Mouse (Mus musculus) gastrocnemius, adult 18-20 months (tissue): Measurements from ENCODE around the gene Usp48. TPM values are rescaled to one million over a fixed set of nuclear protein-coding genes. Genes with fewer than 3 reads are reported as not detected.
A peak's percentile ranks its signal among the peaks of the same experiment; 100 is the strongest.

ENCODE experiments used
- DNase-seq: peaks from one replicate; pipeline ENCODE4 v3.0.0; 2021; ENCODE audit warnings: low spot score
- total RNA-seq, 2 experiments: library from RNA; stranded (reverse); gene quantifications; 2 replicates each; pipeline ENCODE4 v1.2.3; 2021

Usp48 gene
- total RNA-seq, 2 experiments from 2014 or later = 24.9 to 27.3 TPM

DNA sequence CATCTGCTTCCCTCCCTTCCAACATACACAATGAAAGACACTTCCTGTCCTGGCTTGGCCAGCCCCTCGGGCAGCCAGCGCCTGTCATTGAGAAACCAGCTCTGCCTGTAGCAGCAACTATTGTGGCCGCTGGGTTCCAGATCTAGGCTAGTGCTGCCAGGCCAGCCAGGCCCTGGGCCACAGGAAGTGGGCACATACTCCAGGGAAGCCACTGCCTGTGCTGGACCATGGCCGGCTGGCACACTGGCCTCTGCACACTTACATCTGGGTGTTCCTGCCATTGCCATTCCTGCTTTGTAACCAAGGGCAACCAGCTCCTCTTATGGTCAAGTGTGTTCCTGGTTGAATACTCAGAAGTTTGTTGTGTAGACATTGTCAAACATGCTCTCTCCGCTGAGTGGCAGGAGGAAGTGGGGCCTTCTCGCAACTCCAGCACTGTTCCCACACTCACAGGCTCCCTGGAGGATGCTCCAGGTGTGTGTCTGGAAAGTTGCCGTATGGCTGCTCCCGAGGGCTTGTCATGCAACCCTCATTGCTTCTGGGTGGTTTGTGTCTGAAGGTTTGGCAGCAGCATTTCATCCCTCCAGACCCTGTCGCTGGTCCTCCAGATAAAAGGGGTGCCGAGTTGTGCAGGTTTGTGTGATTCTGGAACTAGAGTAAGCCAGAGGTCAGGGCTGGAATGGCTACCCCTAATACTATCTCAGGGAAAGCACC lies 67.0 kb downstream of the Usp48 start:
- no peak for DNase-seq

DNA sequence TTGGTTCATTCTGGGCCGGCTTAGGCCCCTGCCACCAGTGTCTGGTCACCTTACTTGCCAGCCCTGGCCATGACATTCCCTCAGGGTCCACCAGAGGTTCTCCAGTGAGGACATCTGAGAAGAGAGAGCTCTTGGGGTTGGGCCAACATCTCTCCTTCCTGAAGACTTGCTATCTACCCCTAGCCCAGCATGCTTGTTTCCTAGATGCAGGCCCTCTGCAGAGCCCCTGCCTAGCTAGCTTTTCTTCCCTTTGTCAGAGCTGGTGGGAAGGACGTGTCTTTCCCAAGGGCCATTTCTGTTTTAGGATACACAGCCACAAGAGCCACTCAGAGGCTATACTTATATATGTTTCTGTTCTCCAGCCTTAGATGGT lies 67.5 kb downstream of the Usp48 start:
- no peak for DNase-seq

DNA sequence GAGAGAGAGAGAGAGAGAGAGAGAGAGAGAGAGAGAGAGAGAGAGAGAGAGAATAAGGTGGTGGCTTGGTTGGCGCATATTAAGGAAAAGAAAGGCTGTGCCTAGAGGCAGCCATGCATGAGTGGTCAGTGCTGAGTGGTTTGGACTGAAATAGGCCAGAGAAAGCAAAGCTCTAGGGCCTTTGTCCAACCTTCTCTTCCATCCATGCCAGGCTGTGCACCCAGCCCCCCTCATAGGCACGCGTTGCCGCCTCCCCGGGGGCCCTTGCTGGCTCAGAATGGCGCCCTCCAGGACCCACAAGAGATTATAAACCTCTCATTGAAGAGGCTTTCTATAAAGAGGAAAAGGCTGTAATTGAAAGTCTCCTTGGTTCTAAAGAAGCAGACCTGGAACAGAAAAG lies 68.0 kb downstream of the Usp48 start:
- no peak for DNase-seq

DNA sequence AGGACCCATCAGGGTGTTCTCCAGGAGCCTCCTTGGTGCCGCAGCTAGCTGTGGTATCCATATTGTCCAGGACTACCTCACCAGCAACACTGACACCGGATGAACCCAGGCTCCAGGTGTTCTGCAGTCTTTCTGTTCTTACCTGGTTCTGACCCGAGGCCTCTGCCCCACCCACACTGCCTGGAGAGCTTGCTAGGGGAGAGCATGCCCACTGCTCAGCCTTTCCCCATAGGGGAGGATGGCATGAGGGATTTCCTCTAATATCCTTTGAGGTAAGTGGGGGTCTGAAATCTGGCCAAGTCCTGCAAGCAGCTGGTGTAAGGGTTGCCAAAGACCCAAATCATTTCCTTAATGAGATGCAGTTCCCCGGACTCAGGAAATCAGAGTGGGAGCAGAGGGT lies 69.9 kb downstream of the Usp48 start:
- DNase-seq = no peak

DNA sequence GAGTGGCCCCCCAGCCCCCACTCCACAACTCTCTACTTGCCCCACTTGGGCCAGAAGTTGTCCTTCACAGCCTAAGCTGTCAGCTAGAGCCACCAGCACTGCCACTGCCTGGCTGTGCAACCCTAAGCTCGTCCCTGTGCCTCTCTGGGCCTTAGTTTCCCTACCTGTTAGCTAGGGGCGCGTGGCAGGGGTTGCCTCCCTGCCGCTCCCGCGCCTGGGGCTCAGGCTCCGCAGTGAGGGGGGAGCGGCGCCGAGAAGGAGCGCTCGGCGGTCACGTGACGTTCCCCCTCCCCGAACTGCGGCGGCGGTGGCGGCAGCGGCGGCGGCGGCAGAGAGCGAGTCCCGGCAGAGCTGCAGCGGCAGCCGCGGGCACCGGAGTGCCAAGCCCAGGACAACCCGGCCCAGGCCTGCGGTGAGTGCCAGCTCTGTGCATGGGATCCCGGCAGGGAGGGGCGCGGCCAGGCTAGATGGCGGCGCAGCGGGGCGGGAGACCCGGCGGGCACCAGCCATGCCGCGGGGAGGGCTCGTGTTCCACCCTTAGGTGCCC lies 71.0 kb downstream of the Usp48 start, which contains the start of gene Rap1gap:
TSS of gene Rap1gap (plus strand) at position 294 of the 547 bp plus-strand sequence.
- DNase-seq = peak; percentile 19

DNA sequence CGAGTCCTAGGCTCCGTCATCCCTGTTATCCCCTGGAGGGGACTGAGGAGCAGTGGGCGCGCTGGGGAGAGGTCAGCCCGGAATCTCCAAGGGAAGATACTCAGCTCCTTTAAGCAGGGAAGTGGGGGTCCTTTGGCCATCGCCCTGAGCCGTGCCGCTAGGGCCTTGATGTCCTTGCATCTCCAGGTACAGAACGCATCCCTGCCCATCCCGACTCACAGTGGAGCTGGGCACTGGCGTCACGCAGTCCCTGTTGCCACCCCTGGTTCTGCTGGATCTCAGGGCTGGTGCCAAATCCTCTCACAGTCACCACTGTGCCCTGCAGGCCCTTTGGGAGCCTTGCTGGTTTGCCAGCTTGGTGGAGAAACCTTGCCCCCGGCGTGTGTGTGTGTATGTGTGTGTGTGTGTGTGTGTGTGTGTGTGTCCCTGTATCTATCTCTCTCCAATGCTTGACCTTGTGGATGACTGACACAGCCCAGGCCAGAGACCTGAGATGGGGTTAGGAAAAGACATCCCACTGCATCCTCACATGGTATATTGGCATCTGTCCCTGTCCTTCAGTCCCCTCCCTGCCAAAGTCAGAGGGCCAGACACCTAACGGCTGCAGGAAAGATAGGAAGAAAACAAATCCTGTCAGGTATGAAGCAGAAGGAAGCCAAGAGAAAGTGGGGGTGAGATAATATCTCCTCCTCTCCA lies 71.6 kb downstream of the Usp48 start:
- no peak for DNase-seq

DNA sequence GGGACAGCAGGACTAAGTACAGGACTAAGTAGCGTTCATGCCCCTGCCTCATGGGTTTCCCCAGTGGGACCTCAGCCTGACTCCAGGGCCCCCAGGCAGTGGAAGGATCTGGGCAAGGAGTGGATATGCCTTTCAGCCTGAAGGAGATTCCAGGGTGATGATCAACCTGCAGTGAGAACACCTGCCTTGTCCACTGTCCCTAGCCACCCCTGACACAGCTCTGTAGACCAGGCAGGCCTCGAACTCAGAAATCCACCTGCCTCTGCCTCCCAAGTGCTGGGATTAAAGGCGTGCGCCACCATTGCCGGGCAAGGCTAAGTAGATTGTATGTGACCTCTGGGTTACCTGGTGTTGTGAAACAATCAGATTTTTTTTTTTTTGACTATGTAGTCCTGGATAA lies 72.2 kb downstream of the Usp48 start:
- DNase-seq = no peak

DNA sequence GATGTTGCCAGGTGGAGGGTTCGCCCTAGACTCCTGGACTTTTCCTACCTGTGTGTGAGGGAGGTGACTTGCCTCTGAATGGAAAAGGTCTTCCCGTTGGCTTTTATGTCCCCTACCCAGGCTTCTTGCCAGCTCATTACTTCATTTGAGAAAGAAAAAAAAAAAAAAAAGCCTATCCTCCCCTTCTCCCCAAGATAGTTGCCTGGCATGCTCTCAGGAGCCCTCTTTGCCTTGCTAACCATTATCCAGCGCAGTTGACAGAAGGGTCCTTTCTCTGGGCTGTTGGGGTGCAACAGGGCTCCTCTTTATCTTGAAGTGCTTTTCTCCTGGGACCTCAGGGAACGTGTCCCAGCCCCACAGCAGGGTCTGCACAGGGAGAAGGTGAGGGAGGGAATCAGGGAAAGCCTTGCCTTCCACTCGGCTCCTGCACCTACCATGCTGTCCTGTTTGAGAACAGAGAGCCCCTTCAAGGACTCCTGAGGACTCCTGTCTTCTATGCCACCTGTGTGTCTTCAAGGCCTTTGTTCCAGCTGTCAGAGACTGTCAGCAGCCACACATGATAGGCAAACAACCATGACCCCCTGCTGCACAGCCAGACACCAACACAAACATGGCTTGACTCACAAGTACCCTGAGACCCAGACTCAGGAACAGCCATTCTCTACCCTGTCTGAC lies 72.9 kb downstream of the Usp48 start:
- DNase-seq = no peak

DNA sequence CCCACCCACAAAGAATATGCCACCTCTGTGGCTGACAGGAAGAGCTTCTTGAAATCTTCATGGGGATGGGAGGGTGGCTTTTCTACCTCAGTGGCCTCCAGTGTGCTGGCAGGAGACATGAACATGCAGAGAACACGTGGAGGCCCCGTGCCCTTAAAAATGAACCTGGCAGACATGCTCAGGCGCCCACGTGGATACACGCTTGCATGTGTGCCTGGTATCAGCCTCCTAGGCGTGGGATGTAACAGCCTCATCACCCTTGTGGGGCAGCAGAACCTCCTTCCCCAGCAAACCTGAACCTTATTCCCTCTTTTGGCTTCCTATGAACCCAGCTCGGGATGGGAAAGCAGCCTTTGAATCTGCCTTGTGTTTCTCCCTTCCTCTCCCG lies 73.4 kb downstream of the Usp48 start:
- no peak for DNase-seq

DNA sequence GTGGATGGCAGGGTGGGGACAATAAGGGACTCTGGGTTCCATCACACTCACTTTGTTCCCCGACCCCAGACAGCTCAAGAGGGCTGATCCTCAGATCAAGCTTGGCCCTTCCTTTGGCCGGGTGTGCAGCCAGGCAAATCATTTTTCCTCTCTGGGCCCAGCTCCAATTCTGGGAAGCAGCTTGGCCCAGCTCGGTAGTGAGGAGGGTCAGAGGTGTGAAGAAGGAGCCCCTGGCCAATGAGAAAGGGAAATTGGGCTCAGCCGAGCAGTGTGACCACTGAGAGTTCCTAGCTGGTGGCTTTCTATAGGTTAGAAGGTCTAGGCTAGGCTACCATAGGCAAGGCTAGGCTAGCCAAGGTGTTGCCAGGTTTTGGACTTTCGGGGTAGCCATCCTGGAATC lies 74.2 kb downstream of the Usp48 start:
- DNase-seq = no peak

DNA sequence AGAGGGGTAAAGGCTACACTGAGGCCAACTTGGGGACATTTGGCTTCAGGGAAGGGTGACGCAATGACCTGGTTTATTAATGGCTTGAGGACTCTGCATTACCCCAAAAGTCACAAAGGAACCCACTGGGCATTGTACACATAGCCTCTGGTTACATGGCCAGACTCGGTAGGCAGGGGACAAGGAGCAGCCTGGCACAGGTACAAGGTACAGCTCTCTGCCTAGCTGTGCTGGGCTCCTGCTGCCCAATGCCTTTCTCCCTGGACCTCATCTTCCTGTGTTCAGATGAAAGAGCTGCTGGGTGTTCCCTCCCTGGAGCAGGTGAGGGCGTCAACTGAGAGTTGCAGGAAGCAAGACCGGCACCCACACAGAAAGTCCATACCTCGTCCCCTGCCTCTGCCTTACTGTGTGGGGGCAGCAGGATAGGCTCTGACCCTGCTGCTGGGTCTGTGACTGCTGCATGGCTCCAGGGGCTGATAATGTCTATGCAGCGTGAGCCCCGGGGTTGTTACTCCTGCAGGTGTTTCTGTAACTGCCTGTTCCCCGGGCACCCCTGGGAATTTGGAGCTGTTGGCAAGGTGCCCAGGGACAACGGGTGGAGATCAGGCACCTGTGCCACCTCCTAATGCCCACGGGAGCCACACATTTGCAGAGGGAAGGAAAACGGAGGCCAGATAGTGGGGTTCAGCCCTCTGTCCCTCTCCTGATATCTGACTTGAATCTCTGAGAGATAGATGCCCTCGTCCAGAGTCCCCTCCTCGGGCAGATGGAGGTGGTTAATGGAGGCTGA lies 78.4 kb downstream of the Usp48 start:
- no peak for DNase-seq

DNA sequence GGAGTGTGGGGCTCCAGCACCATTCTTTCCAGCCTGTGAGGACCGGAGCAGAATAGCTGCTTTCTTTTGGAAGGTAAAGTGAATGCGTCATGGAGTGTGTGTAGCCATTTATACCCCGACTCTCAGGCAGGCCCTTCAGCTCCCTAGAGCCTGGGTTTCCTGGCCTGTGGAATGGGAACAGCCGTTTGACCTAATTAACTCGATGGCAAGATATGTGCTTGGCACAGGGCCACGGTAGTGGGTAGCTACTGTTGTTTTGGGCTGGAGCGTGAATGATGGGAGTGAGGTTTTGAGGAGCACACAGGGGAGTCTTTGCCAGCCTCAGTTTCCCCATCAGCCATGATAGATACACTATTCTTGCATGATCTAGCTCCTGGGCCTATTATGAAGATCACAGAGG lies 82.0 kb downstream of the Usp48 start:
- DNase-seq = no peak

DNA sequence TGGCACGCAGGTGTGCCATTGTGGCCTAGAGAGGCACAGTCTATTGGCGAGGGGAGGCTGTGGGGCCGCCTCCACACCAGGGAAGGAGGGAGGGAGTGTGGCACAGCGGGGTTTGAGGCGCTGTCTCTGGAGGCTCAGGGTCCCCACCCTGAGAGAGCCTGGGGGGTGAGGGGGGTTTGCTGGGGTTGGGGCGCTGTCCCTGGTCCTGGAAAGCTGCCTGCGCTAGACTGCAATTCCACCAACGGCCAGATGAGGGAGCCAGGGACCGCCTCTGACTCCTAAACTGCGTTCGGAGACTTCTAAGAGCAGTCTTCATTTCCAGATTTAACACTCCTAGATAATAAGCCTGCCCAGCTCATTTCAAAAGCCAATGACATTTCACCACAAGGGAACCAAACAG lies 82.5 kb downstream of the Usp48 start:
- DNase-seq = peak; percentile 72

DNA sequence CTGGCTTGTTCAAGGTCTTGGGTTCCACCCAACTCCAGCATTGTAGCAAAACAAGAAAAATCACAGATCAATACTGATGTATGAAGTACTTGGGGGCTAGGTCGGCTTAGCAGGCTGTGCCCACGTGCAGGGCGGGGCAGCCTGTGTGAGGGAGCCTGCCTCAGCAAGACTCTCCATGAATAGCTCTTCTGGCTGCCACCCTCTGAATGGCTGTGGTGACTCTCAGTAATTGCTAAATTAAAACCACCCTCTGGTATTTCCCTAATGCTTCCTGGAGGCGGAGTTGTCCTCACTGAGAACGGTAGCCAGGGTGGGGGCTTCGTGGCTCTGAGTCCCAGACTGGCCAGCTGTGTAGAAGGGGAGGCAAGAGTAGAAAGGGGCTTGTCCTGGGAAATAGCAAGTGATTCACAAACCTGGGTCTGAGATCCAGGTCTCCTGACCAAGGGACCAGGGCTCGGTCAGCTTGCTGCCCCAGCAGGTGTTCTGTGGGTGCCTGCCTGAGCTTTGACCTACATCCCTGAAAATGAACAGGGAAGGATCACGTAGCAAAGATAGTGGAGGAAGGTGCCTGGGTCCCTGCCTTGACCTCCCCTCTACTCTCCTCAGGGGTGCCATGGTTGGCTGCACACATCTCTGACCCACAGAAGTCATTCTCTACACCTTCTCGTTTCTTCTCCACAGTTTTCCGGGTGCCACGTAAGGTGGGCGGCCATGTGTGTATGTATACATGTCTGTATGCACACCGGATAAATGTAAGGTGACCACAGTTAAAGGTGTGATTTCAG lies 83.3 kb downstream of the Usp48 start:
- DNase-seq = no peak

DNA sequence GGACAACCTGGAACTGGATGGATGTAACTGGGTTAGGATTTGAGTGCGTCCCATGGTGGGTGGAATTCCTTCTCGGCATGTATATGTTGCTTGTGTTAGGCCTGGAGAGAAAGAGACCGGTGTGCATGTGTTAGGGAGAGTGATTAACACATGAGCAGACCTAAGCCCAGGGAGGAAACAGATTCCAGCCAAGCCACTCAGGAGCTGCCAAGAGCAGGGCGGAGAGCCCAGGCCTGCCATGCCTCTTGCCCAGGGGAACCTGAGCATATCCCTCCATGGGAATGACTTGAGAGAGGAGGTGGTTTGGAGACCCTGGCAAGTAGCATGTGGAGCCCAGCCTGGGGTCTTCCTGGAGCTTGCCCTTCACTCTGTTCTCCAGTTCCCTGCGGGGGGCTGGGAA lies 84.4 kb downstream of the Usp48 start:
- peak; percentile 64 for DNase-seq

DNA sequence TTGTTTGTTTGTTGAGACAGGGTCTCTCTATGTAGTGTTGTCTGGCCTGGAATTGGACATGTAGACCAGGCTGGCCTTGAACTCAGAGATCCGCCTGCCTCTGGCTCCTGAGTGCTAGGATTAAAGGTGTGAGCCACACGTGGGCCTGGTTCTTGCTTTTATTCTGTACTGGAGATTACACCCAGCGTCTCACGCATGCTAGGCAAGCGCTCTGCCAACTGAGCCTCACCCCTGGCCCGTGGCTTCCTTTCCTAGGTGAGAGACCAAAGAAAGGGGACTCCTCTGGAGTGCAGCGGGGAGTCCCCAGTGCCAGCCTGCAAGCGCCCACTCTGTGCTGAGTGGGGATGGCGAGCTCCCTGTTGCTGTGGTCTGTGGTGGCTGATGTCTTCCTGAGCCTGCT lies 85.0 kb downstream of the Usp48 start:
- DNase-seq = no peak

DNA sequence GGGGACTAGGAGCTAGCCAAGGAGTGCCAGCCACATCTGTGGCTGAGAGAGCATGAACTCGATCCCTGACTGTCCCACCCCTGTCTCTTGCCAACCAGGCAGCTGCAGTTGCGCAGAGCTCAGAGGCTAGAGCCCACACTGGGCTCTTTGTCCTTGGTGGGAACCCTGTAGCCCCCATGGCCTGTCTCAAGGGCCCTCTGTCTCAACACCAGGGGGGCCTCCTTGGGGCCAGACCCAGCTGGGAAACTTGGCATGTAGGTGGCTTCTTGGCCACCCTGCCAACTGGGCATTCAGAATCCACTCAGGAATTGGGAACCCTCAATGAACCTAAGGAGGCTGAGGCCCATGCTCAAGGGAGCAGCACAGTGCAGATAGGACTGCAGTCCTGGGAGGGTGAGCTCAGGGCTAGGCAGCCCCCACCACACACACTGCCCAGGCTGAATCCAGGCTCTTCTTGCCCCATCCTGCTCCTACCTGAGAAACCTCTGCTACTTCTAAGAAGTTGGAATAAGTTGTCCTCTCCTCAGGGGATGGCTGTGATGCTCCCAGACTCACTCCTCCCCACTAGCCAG lies 86.5 kb downstream of the Usp48 start:
- DNase-seq = no peak

DNA sequence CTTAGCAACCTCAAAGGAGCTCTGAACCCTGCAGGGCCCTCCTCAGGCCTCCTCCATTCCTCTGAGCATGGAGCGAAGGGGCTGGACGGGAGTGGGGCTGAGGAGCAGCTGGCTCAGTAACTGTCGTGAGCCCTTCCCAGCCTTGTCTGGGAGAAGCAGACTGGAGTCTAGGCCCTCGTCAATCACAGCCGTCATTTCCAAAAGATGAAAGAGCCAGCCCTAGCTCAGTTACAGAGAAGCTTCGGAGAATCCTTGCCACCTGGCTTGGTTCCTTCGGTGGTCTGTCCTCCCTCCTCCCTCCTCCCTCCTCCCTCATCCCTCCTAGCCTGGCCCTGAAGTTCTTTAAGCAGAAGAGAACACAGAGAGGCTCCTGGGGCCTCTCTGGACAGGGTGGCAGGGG lies 87.2 kb downstream of the Usp48 start:
- no peak for DNase-seq

DNA sequence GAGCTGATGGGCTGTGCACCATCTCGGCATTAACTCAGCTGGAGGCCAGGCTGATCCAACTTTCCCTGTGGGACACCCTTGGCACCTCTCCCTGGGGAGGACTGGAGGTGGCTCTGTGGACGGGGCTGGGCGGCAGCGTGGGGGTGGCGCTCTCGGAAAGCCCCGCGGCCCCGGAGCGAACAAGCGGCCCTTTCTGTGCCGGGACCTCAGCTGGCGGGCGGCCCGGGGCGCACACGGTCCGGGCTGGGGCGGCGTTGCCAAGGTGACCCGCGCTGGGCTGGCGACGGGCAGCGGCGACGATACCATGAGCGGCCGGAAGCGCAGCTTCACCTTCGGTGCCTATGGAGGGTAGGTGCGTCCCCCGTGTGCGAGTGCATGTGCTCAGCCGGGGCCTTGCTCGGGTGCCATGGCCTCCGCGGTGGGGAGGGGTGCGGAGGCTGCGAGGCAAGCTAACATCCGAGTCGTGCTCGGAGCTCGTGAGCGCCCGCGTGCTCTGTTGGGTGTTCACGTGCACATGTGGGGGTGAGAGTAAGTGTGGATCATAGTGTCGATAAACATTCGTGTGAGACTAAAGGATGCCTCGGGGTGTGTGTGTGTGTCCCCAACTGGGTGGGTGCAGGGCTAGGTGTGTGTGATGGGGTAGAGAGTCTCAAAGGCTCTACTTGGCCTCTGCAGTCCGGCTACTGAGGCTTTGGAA lies 88.0 kb downstream of the Usp48 start:
- no peak for DNase-seq

DNA sequence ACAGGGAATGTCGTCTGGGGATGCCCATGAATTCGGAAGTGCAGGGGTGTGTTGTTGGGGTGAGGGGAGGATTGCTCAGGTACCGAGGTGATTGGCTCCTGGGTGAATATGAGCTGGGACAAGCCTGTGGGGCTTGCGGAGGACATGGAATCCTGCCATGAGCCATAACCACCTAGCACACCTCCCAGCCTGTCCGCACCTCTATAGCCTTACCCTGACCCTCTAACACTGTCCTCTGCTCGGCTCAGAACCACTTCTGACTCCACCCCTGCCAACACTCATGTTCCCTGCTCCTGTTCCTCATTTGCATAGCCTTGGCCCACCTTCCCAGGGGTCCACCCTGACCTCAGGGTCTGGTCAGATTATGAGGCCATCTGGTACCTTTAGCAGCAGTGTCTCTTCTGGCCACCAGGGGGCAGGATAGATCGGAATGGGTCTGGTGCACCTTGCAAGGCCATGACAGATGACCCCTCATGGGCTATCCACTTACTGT lies 89.5 kb downstream of the Usp48 start:
- peak; percentile 40 for DNase-seq
